In the genomic region with DNA sequence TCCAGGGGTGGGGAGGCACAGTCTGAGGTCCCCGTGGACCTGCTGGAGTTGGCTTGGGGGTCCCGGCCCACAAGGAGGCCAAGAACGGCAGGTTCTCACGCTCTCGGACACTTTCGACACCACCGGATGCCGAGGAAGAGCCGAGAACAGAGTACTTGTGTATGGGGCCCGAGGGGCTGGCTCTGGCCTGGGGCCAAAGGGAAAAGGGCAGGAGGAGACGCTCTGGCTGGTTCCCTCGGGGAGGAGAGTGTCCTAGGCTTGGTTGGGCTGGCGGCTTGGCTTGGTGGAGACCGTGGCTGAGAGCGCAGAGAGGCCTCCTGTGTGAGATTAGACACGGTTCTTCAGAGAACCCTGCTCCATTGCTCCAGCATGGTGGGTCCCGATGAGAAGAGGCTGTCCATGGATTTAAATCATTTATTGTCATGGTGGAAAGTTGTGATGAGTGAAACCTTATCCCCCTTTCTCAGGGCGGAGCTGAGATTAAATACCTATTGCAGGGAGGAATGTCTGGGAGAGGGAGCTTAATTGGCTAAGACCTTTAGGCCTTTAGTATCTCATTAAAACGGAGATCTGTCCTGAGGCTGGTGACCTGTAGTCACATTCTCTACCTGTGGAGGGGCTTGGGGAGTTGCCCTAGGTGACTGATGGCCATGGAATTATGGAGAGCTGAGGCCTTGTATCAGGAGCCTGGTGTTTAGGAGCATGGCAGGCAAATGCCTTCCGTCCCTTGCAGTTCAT, we compare ENCODE assay signal across 19 mouse cellular contexts.
DNase-seq lines count a peak whose midpoint lies in the region; ATAC-seq and TF ChIP-seq lines count a peak whose summit lies in the region.
"Had no signal": no experiment of that assay in that cellular context is flagged by ENCODE, and none has a peak within 500 bp of the region (broad histone marks: within the 10 kb centered on the region; RNA-seq: fewer than 3 reads in every experiment).

No protein-coding gene starts in this region.

- H3K9ac ChIP-seq in limb, embryonic 15.5 days, result no peak overlapping the region
- H3K9ac ChIP-seq in forebrain, embryonic 11.5 days (ENCODE audit: low read length), result no peak overlapping the region
- H3K9ac ChIP-seq: embryonic facial prominence, embryonic 12.5 days; limb, embryonic 13.5 days; liver, postnatal 0 days had no signal

- no peak for TF ChIP-seq CTCF in E14TG2a.4 (conservative IDR thresholded peaks at IDR 0.05; ENCODE audit: low read length)

- no peaks in the 10 kb centered on the region for H3K27me3 ChIP-seq in limb, embryonic 15.5 days
- 0 out of 2 replicates have a peak, but pooled peaks cover 6% of the 10 kb centered on the region for H3K27me3 ChIP-seq in limb, embryonic 10.5 days (ENCODE audit: low read depth, poor library complexity, severe bottlenecking)
- no peaks in the 10 kb centered on the region for H3K27me3 ChIP-seq in E14TG2a.4 (ENCODE audit: insufficient read depth, low read length)
- no peaks in the 10 kb centered on the region for H3K27me3 ChIP-seq in embryonic facial prominence, embryonic 10.5 days (replicated peaks; ENCODE audit: low read depth, poor library complexity, severe bottlenecking)
- no peaks in the 10 kb centered on the region for H3K27me3 ChIP-seq in forebrain, embryonic 11.5 days (ENCODE audit: control insufficient read depth, insufficient read depth, low read length)
- H3K27me3 ChIP-seq: embryonic facial prominence, embryonic 12.5 days had no signal

- 79% methylated on average over 20 of the region's 20 CpGs for WGBS in limb, embryonic 15.5 days
- WGBS in limb, embryonic 10.5 days, result 88% methylated on average over 20 of the region's 20 CpGs
- 86% methylated on average over 20 of the region's 20 CpGs for whole genome bisulfite sequencing in embryonic facial prominence, embryonic 10.5 days
- 90% methylated on average over 20 of the region's 20 CpGs for WGBS in forebrain, embryonic 11.5 days

- 0 out of 2 replicates have a peak, but pooled peaks have one; percentile 55 for ATAC-seq in limb, embryonic 15.5 days (ENCODE audit: insufficient number of reproducible peaks, low FRiP score, low TSS enrichment, low read depth)
- no peak for ATAC-seq in forebrain, embryonic 11.5 days (replicated peaks; ENCODE audit: low FRiP score)
- ATAC-seq: activated CD4-positive, CD25-positive, alpha-beta regulatory T cell, adult 4 months; liver, postnatal 0 days had no signal

- no peaks in the 10 kb centered on the region for H3K36me3 ChIP-seq in limb, embryonic 15.5 days
- no peaks in the 10 kb centered on the region for H3K36me3 ChIP-seq in limb, embryonic 10.5 days
- H3K36me3 ChIP-seq in E14TG2a.4 (ENCODE audit: insufficient read depth, low read length), result peaks cover 90% of the 10 kb centered on the region
- H3K36me3 ChIP-seq in embryonic facial prominence, embryonic 10.5 days (replicated peaks), result no peaks in the 10 kb centered on the region
- no peaks in the 10 kb centered on the region for H3K36me3 ChIP-seq in forebrain, embryonic 11.5 days (ENCODE audit: control insufficient read depth, insufficient read depth, low read length)
- H3K36me3 ChIP-seq: embryonic facial prominence, embryonic 12.5 days; limb, embryonic 13.5 days had no signal

- peaks cover 22% of the 10 kb centered on the region for H3K4me1 ChIP-seq in limb, embryonic 15.5 days
- H3K4me1 ChIP-seq in limb, embryonic 10.5 days, result peaks cover 43% of the 10 kb centered on the region
- H3K4me1 ChIP-seq in E14TG2a.4 (replicated peaks; ENCODE audit: low read depth, low read length), result peaks cover 65% of the 10 kb centered on the region
- peaks cover 40% of the 10 kb centered on the region for H3K4me1 ChIP-seq in embryonic facial prominence, embryonic 10.5 days
- H3K4me1 ChIP-seq in forebrain, embryonic 11.5 days (replicated peaks; ENCODE audit: control insufficient read depth, insufficient read depth, low read length), result peaks cover 3% of the 10 kb centered on the region; the same call in 1 of the 2 replicates
- H3K4me1 ChIP-seq: megakaryocyte, embryonic 14.5 days had no signal

- H3K27ac ChIP-seq in limb, embryonic 15.5 days, result no peak overlapping the region
- no peak overlapping the region for H3K27ac ChIP-seq in limb, embryonic 10.5 days
- H3K27ac ChIP-seq in embryonic facial prominence, embryonic 10.5 days (replicated peaks), result peak overlapping the region; percentile 41; the same call in 1 of the 2 replicates
- no peak overlapping the region for H3K27ac ChIP-seq in forebrain, embryonic 11.5 days (ENCODE audit: low read depth, low read length)
- H3K27ac ChIP-seq: embryonic facial prominence, embryonic 12.5 days; heart, adult 2 months; limb, embryonic 13.5 days had no signal

- DNase-seq in gastrocnemius, adult 18-20 months (ENCODE audit: low spot score), result peak; percentile 14
- DNase-seq in gastrocnemius, postnatal 10 days, result no peak
- no peak for DNase-seq in limb, embryonic 10.5 days (ENCODE audit: low spot score)
- DNase-seq in embryonic facial prominence, embryonic 10.5 days (ENCODE audit: low spot score), result no peak
- no peak for DNase-seq in T-cell, adult 2 months (ENCODE audit: low spot score)
- DNase-seq in forebrain, embryonic 11.5 days (ENCODE audit: low spot score), result no peak
- DNase-seq: cerebellum, adult 11 months; cerebellum, postnatal 36 days; heart, postnatal 10 days; kidney, adult 8-10 months; liver, postnatal 0 days; thymus, adult 18-20 months had no signal

- no peak overlapping the region for H3K4me2 ChIP-seq in limb, embryonic 15.5 days
- H3K4me2 ChIP-seq in forebrain, embryonic 11.5 days (ENCODE audit: low read depth, low read length, severe bottlenecking), result no peak overlapping the region
- H3K4me2 ChIP-seq: embryonic facial prominence, embryonic 12.5 days; limb, embryonic 13.5 days had no signal

- H3K9me3 ChIP-seq in limb, embryonic 15.5 days, result no peaks in the 10 kb centered on the region
- no peaks in the 10 kb centered on the region for H3K9me3 ChIP-seq in limb, embryonic 10.5 days (replicated peaks)
- no peaks in the 10 kb centered on the region for H3K9me3 ChIP-seq in E14TG2a.4 (ENCODE audit: low read length)
- H3K9me3 ChIP-seq in embryonic facial prominence, embryonic 10.5 days, result no peaks in the 10 kb centered on the region
- no peaks in the 10 kb centered on the region for H3K9me3 ChIP-seq in forebrain, embryonic 11.5 days (ENCODE audit: control insufficient read depth, low read length)
- H3K9me3 ChIP-seq: embryonic facial prominence, embryonic 12.5 days; limb, embryonic 13.5 days had no signal

- H3K4me3 ChIP-seq in limb, embryonic 15.5 days, result no peak overlapping the region
- no peak overlapping the region for H3K4me3 ChIP-seq in limb, embryonic 10.5 days
- H3K4me3 ChIP-seq in E14TG2a.4 (replicated peaks; ENCODE audit: low read length), result peak overlapping the region; percentile 96
- H3K4me3 ChIP-seq in embryonic facial prominence, embryonic 10.5 days, result no peak overlapping the region
- H3K4me3 ChIP-seq in forebrain, embryonic 11.5 days (ENCODE audit: low read depth, low read length), result no peak overlapping the region
- H3K4me3 ChIP-seq: embryonic facial prominence, embryonic 12.5 days; heart, adult 2 months; limb, embryonic 13.5 days; megakaryocyte, embryonic 14.5 days had no signal
